Mouse (Mus musculus): ENCODE measurements at regions not wholly inside any gene's neighbourhood (a gene's known extent, or its start where the extent isn't known, plus 50 kb on each side); places are given as distances from the start of the nearest gene placed in this dataset.

DNA sequence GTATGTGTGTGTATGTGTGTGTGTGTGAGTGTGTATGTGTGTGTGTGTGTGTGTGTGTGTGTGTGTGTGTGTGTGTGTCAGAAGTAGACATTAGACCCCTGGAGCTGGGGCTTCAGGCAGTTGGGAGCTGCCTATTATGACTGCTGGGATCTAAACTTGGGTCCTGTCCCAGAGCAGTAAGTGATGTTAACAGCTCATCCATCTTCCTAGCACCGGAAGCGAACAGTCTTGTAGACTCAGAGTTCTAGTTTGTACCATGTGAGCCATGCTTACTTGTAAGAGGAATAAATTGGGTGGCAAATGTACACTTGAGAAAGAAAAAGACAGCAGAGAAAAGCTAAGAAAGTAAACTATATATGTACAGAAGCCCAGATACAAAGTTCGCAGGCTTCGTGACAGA, 422.2 kb downstream of the Actr3 start:
- no peak for TF ChIP-seq GATA1 (IDR thresholded peaks at IDR 0.05; ENCODE audit: borderline replicate concordance, low read length)
- no peak for TF ChIP-seq FLI1 (IDR thresholded peaks at IDR 0.05; ENCODE audit: low read length)
